Mouse (Mus musculus) liver, embryonic 11.5 days (tissue): Measurements from ENCODE around the gene Dnaja3. TPM values are rescaled to one million over a fixed set of nuclear protein-coding genes. Genes with fewer than 3 reads are reported as not detected.
A peak's percentile ranks its signal among the peaks of the same experiment; 100 is the strongest.

ENCODE experiments used
- ATAC-seq: fragments of 200-750 bp; cut with Nextera tagmentation; replicated peaks from 2 replicates; pipeline ENCODE4 v1.8.0; 2017; ENCODE audit warnings: moderate number of reproducible peaks, mild to moderate bottlenecking, moderate TSS enrichment, moderate library complexity; ENCODE audit not compliant: low FRiP score
- DNase-seq: peaks from one replicate; pipeline ENCODE4 v3.0.0-alpha.2; 2017; ENCODE audit warnings: low spot score
- H3K27ac ChIP-seq: fragments of 300-500 bp; sonication (generic); 2 replicates; pipeline ENCODE4 v1.5.1; 2014; ENCODE audit warnings: mild to moderate bottlenecking, low read depth, low read length, control low read depth
- H3K27me3 ChIP-seq: fragments of 300-500 bp; sonication (generic); replicated peaks from 2 replicates; pipeline ENCODE4 v1.6.1; 2014; ENCODE audit warnings: low read length, mixed read lengths; ENCODE audit not compliant: control insufficient read depth, insufficient read depth
- H3K36me3 ChIP-seq: fragments of 300-500 bp; sonication (generic); 2 replicates; pipeline ENCODE4 v1.6.1; 2014; ENCODE audit warnings: mild to moderate bottlenecking, low read length, moderate library complexity, mixed read lengths; ENCODE audit not compliant: control insufficient read depth, insufficient read depth
- H3K4me1 ChIP-seq: fragments of 300-500 bp; sonication (generic); replicated peaks from 2 replicates; pipeline ENCODE4 v1.6.1; 2014; ENCODE audit warnings: low read length, mixed read lengths; ENCODE audit not compliant: control insufficient read depth, insufficient read depth
- H3K4me2 ChIP-seq: fragments of 300-500 bp; sonication (generic); 2 replicates; pipeline ENCODE4 v1.6.1; 2014; ENCODE audit warnings: mild to moderate bottlenecking, control low read depth, moderate library complexity
- H3K4me3 ChIP-seq: fragments of 300-500 bp; sonication (generic); 2 replicates; pipeline ENCODE4 v1.5.1; 2014; ENCODE audit warnings: low read depth, low read length, control low read depth
- H3K9ac ChIP-seq: fragments of 300-500 bp; sonication (generic); 2 replicates; pipeline ENCODE4 v1.6.1; 2014; ENCODE audit warnings: low read depth, low read length, control low read depth
- H3K9me3 ChIP-seq: fragments of 300-500 bp; sonication (generic); 2 replicates; pipeline ENCODE4 v1.6.1; 2016; ENCODE audit warnings: low read length, inconsistent platforms, mixed read lengths; ENCODE audit not compliant: control insufficient read depth
- WGBS: fragments of 180-500 bp; shearing (Covaris S2); extraction: QIAGEN DNeasy Blood & Tissue Kit; methylation state at CpG from one replicate; pipeline ENCODE4 v1.1.7; 2014; 5-methylcytosine and 5-hydroxymethylcytosine counted together
- polyA plus RNA-seq: library from polyadenylated mRNA; unstranded; fragments of >200 nt; fragmentation: Nextera tagmentation; extraction: Ambion mirVana; gene quantifications from 2 replicates; pipeline ENCODE4 v1.2.1, GENCODE M21; 2014

The Dnaja3 gene
- polyA plus RNA-seq, 1 experiment from 2014 or later = 104 TPM

DNA sequence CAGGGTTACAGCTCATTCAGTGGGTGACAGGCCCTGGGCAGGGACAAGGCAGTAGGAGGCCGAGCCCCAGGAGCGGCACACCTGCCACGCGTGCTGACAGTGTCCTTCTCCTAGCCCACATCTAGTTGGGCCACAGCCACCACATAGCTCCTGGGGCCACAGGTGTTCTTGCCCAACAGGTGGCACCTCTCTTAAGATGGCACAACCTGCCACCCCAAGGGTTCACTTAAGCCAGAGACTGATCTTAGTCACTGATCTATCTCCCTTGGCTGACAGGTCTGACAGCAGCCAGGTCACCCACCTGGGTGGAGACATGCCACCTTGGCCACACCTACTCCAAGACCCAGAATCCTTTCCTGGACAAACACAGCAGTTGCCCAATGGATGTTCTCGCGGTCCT lies 3.1 kb downstream of the Dnaja3 start:
- Histone ChIP-seq H3K9me3 (no peaks in the 10 kb centered on the region), H3K4me2 (peak overlapping the region; percentile 97), H3K27ac (peak overlapping the region; percentile 28; the same call in 1 of the 2 replicates), H3K4me3 (no peak overlapping the region; the same call in 1 of the 2 replicates), H3K9ac (no peak overlapping the region; the same call in 1 of the 2 replicates), H3K36me3 (peaks cover 2% of the 10 kb centered on the region; the same call in 1 of the 2 replicates), H3K4me1 (peaks cover 36% of the 10 kb centered on the region), H3K27me3 (no peaks in the 10 kb centered on the region)
- ATAC-seq (no peak), DNase-seq (no peak)
- WGBS = 86% methylated on average over 6 of the region's 6 CpGs

DNA sequence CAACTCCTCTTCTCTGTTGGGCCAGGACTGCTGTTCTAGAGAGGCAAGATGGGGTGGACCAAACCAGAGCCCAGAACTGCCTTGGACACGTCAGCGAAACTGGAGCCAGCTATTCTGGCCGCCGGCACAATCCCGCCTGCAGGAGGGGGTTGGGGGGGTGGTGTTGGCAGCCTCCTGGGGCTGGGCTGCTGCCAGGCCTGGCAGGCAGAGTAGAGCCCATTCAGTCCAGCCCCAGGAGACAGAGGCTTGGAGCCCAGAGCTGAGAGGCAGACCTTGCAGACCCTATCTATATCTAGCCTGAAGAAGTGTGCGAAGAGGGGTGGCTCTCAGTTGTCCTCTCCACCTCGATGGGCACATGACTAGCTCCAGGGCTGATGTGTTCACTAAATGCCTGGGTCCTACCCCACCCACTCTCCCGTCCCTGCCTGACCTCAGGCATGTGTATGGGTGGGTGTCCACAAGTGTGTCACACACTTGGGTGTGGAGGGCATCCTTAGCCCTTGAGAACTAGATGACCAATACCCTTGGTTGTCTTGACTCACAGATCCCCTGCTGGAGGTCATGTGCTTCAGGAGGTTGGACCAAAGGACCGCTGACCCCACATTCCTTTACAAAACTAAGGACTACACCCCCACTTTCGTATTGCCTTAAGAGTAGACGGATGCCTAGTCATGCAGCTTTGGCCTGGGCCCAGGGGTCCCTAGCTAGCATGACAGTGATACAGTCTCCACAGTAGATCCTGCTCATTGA lies 4.1 kb downstream of the Dnaja3 start:
- Histone ChIP-seq H3K4me2 (no peak overlapping the region), H3K27ac (no peak overlapping the region), H3K4me1 (peaks cover 36% of the 10 kb centered on the region), H3K4me3 (no peak overlapping the region), H3K9ac (no peak overlapping the region), H3K9me3 (no peaks in the 10 kb centered on the region), H3K27me3 (no peaks in the 10 kb centered on the region), H3K36me3 (peaks cover 7% of the 10 kb centered on the region; the same call in 1 of the 2 replicates)
- ATAC-seq (no peak), DNase-seq (no peak)
- WGBS = 79% methylated on average over 11 of the region's 11 CpGs

DNA sequence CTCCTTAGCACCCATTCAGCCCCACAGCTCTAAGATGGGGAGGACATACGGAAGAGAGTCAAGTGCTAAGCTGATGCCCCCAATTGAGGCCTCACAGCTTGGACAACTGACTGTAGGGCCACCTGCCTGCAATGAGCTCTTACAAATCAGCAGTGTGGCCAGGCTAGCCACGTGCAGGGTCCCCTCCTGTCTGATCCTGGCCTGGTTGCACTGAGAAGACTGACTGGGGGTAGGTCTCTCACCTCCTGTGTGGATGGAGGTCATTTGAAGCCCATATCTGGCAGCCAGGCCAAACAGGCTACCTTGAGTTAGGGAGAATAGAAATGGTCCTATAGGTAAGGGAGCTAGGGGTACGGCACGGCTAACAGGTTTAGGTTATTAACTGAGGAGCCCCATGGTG lies 6.1 kb downstream of the Dnaja3 start:
- Histone ChIP-seq H3K36me3 (peaks cover 17% of the 10 kb centered on the region), H3K27ac (no peak overlapping the region), H3K27me3 (no peaks in the 10 kb centered on the region), H3K9ac (no peak overlapping the region), H3K4me3 (no peak overlapping the region), H3K4me1 (peaks cover 27% of the 10 kb centered on the region), H3K4me2 (no peak overlapping the region), H3K9me3 (no peaks in the 10 kb centered on the region)
- DNase-seq (no peak), ATAC-seq (no peak)
- 81% methylated on average over 4 of the region's 4 CpGs for WGBS

DNA sequence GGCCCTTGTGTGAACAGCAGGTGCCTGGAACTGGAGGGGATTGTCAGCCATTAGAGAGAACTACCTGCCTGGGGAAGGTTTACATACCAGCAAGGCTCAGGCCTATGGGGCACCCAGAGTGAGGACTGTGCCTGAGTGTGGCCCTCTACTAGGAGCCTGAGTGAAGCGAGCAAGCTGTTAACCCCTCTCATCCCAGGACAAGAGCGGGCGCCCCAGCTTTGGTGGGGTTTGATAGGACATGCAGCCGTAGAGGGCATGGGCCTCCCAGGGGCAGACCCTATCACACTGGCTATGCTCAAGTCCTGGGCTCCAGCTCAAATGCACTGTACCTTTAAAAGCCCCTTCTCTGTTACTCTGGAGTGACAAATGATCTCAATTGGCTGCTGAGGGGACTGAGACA lies 7.0 kb downstream of the Dnaja3 start:
- H3K9ac ChIP-seq = 0 out of 2 replicates have a peak overlapping the region, but pooled peaks have one; percentile 13
- no peak for ATAC-seq
- no peaks in the 10 kb centered on the region for H3K9me3 ChIP-seq
- no peak overlapping the region for H3K4me3 ChIP-seq
- H3K4me2 ChIP-seq = no peak overlapping the region
- H3K27ac ChIP-seq = no peak overlapping the region
- peaks cover 17% of the 10 kb centered on the region for H3K36me3 ChIP-seq
- no peak for DNase-seq
- 76% methylated on average over 4 of the region's 4 CpGs for WGBS
- H3K4me1 ChIP-seq = peaks cover 20% of the 10 kb centered on the region
- no peaks in the 10 kb centered on the region for H3K27me3 ChIP-seq

DNA sequence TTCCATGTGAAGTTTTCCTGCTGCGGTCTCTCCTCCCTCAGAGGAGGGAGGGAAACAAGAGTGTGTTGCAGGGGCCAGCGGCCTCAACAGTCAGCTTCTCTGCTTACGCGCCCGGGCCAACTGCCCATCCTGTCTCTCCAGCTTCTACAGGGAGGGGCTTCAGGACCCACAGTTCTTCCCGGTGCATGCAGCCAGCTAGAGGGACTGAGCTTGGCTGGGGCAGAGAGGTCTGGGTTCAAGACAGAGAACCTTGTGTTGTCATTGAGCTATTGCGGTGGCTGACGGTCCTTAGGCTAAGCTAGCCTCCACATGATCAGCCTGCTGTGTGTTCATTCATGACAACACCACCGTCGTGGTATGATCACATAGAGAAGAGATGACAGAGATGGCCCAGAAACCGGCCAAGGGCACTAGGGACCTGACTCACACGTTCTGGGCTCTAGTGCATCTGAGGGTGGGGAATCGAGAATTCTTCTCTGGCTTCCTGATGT lies 7.9 kb downstream of the Dnaja3 start:
- H3K9ac ChIP-seq = no peak overlapping the region
- peaks cover 14% of the 10 kb centered on the region for H3K4me1 ChIP-seq
- DNase-seq = no peak
- H3K36me3 ChIP-seq = peaks cover 17% of the 10 kb centered on the region
- 70% methylated on average over 13 of the region's 13 CpGs for WGBS
- 0 out of 2 replicates have a peak overlapping the region, but pooled peaks have one; percentile 3 for H3K27ac ChIP-seq
- ATAC-seq = no peak
- H3K27me3 ChIP-seq = no peaks in the 10 kb centered on the region
- H3K4me2 ChIP-seq = no peak overlapping the region
- H3K4me3 ChIP-seq = no peak overlapping the region
- no peaks in the 10 kb centered on the region for H3K9me3 ChIP-seq

DNA sequence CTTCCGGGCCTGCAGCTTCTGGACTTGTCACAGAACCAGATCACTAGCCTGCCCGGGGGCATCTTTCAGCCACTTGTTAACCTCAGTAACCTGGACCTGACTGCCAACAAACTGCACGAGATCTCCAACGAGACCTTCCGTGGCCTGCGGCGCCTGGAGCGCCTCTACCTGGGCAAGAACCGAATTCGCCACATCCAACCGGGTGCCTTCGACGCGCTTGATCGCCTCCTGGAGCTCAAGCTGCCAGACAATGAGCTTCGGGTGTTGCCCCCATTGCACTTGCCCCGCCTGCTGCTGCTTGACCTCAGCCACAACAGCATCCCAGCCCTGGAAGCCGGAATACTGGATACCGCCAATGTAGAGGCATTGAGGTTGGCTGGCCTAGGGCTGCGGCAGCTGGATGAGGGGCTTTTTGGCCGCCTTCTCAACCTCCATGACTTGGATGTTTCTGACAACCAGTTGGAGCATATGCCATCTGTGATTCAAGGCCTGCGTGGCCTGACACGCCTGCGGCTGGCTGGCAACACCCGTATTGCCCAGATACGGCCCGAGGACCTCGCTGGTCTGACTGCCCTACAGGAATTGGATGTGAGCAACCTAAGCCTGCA lies 8.7 kb downstream of the Dnaja3 start:
- no peaks in the 10 kb centered on the region for H3K9me3 ChIP-seq
- H3K4me2 ChIP-seq = no peak overlapping the region
- H3K27ac ChIP-seq = no peak overlapping the region
- WGBS = 90% methylated on average over 28 of the region's 28 CpGs
- ATAC-seq (no peak), DNase-seq (no peak)
- peaks cover 17% of the 10 kb centered on the region for H3K36me3 ChIP-seq
- H3K4me3 ChIP-seq = no peak overlapping the region
- no peaks in the 10 kb centered on the region for H3K27me3 ChIP-seq
- peaks cover 7% of the 10 kb centered on the region; the same call in 1 of the 2 replicates for H3K4me1 ChIP-seq
- no peak overlapping the region for H3K9ac ChIP-seq

DNA sequence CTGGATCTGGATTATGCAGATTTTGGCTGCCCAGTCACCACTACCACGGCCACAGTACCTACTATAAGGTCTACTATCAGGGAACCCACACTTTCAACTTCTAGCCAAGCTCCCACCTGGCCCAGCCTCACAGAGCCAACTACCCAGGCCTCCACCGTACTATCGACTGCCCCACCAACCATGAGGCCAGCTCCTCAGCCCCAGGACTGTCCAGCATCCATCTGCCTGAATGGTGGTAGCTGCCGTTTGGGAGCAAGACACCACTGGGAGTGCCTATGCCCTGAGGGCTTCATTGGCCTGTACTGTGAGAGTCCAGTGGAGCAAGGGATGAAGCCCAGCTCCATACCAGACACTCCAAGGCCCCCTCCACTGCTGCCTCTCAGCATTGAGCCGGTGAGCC lies 9.4 kb downstream of the Dnaja3 start:
- H3K4me1 ChIP-seq = peaks cover 7% of the 10 kb centered on the region; the same call in 1 of the 2 replicates
- ATAC-seq = no peak
- no peaks in the 10 kb centered on the region for H3K27me3 ChIP-seq
- H3K27ac ChIP-seq = no peak overlapping the region
- H3K4me2 ChIP-seq = no peak overlapping the region
- H3K36me3 ChIP-seq = peaks cover 17% of the 10 kb centered on the region
- WGBS = 84% methylated on average over 5 of the region's 5 CpGs
- no peak overlapping the region for H3K9ac ChIP-seq
- no peak overlapping the region for H3K4me3 ChIP-seq
- no peaks in the 10 kb centered on the region for H3K9me3 ChIP-seq
- DNase-seq = no peak

DNA sequence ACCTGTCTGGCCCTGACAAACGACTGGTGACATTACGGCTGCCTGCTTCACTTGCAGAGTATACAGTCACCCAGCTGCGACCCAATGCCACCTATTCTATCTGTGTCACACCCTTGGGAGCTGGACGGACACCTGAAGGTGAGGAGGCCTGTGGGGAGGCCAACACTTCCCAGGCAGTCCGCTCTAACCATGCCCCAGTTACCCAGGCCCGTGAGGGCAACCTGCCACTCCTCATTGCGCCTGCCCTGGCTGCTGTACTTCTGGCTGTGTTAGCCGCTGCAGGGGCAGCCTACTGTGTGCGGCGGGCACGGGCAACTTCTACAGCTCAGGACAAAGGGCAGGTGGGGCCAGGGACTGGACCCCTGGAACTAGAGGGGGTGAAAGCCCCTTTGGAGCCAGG lies 9.9 kb downstream of the Dnaja3 start:
- DNase-seq (no peak), ATAC-seq (no peak)
- Histone ChIP-seq H3K9ac (no peak overlapping the region), H3K4me1 (peaks cover 7% of the 10 kb centered on the region; the same call in 1 of the 2 replicates), H3K27ac (no peak overlapping the region), H3K36me3 (peaks cover 17% of the 10 kb centered on the region), H3K4me2 (no peak overlapping the region), H3K4me3 (no peak overlapping the region), H3K9me3 (no peaks in the 10 kb centered on the region), H3K27me3 (no peaks in the 10 kb centered on the region)
- WGBS = 92% methylated on average over 11 of the region's 11 CpGs
